Mouse (Mus musculus) embryo, embryonic 9.5 days (tissue): ENCODE measurements around the gene Ramp1.

Experiments used
- DNase-seq: peaks from one replicate; pipeline ENCODE4 v3.0.0-alpha.2; 2017; ENCODE audit errors: extremely low spot score

Gene Ramp1

DNA sequence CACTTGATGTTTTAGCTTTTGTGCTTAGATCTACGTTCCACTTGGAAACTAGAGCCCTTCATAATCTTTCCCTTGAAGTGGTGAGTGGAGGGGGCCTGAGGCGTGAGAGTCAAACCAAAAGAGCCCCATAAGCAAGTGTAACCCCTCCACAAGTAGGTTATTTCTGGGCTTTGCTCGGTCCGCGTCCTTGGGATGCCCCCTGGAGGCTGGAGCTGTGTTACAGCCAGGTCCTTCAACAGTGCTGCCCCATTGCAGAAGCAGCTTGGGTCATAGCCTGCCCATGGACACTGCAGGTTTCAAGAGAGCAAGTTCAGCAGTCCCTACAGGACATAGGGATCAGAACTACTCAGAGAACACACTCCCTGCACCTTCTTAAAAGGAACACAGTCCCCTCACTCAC lies 59.5 kb downstream of the Ramp1 start:
- DNase-seq: peak; percentile 52

GRCm38 (mm10) chr1:91239800-91240199 lies 60.2 kb downstream of the Ramp1 start:
- no peak for DNase-seq

DNA sequence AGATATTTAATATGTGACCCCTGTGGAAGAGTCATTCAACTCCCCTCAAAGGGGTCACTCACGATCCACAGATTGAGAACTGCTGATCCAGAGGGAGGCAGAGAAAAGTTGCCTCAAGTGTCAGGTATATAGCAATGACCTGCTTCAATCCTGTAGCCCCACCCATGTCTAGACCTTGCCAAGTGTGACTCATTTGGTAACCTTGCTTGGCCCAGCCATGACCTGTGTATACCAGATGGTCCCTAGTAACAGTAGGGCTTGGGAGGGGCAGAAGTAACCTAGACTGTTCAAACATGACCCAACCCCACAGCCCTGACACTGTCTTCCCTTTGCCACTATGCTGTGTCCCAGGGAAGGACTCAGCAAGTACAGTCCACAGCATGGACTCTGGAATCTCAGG lies 61.1 kb downstream of the Ramp1 start:
- no peak for DNase-seq

GRCm38 (mm10) chr1:91241249-91241648 lies 61.6 kb downstream of the Ramp1 start:
- DNase-seq: no peak

GRCm38 (mm10) chr1:91248242-91248641 lies 68.6 kb downstream of the Ramp1 start:
- no peak for DNase-seq

DNA sequence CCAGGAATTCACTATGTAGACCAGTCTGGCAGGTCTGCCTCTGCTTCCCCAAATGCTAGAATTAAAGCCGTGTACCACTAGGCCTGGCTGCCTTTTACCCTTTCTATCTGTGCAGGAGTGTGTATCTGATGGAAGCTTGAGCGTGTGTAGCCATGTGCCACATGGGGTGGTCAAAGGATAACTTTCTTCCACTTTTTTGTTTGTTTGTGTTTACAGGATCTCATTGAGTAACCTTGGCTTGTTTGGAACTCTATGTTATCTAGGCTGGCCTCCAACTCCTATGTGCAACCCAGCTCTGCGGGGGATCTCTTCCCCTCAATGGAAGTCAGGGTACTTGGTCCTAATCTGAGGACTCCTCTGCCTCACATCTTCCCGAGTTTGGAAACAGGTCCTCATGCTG lies 69.3 kb downstream of the Ramp1 start:
- no peak for DNase-seq

DNA sequence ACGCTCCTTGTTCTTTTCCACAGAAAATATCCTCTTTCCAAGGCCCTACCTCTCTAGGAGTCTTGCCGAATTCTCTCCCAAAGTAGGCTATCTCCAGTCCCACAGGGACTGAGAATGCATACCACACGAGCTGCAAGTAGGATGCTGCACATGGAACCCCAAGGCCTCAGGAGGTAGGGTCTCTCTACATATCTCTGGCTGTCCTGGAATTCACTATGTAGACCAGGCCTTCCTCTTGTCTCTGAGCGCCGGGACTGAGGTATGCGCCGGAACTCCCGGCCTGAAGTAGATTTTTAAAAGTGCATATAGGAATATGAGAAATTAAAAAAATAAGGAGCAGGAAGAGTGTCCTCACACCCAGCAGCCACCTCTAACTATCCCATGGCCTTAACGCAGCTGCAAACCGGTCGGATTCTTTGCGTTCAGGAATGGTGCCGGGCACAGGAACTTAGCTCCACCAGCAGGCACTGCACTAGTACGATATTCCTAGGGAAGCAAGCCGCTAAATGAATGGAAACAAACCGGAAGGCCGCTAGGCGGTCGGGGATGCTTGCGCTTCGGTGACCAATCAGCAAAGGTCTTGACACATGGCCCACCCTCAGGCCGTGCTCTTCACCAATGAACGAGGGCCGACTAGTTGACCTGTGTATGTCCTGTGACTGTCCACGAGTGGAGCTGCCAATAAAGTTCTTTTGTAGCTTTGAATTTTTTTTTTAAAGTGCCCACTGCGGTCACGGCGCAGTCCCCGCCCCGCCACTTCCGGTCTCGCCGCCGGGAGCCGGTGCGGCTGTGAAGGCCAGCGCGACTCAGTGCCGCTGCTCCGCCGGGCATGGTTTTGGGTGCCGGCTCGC lies 70.2 kb downstream of the Ramp1 start, which contains the start of gene Ube2f:
Ube2f (plus strand) TSS at position 741 of the 851 bp plus-strand sequence.
- peak; percentile 91 for DNase-seq

DNA sequence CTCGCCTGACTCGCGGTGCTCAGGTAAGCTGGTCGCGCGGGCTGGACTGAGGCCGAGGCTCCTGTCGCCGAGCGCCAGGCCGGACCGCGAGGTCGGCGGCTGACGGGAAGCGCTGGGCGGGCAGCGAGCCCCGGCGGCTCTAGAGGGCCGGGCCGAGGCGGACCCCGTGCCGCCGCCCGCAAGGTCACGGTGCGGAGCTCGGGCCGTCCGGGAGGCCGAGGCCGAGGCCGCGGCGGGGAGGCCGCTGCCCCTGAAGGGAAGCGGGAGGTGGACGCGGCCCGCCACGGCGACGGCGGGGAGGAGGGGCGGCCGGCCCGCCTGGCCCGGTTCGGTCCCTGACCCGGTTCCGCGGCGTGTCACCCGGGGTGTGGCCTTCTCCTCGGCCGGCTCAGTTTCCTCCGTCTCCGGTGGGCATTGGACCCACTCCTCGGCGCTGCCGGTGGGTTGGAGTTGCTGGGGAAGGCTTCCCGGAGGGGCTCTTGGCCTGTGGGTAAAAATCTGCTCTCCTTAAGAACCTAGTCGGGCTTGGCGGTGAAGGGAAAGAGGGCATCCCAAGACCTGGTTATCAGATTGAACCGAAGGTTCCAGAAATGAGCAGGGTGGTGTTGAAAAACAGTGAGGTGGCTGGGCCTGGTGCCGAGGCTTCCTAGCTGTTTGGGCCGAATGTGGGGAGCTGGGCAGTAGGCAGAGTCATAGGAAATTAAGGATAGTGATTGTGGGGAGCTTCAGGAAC lies 71.0 kb downstream of the Ramp1 start:
- peak; percentile 9 for DNase-seq

DNA sequence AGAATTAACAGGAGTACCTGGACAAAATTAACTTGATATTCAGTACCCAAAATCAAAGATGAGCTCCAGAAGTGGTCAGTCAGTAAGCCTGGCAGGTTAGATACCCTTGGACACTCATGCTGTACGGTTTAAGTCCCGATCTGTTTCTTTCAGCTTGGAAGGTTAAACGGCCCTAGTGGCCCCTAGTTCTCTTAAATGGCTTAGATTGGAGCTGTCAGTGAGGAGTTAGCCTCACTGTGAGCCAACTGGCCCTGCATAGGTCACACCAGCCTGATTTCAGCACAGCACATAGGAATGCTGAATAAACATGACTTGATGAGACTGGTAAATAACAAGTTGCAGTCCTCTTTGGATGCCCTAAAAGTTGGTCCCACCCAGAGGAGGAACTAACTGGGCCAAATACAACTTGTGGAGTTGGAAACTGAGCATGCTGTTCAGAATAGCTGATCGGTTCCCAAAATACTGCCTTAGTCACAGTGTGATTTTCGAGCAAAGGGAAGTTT lies 71.6 kb downstream of the Ramp1 start:
- no peak for DNase-seq

GRCm38 (mm10) chr1:91251927-91252326 lies 72.3 kb downstream of the Ramp1 start:
- peak; percentile 16 for DNase-seq

- DNase-seq: no peak
These were observed 78.3 kb downstream of the Ramp1 start for GRCm38 (mm10) chr1:91257918-91258317.

- DNase-seq: no peak
These were observed 80.2 kb downstream of the Ramp1 start for GRCm38 (mm10) chr1:91259794-91260193.

DNA sequence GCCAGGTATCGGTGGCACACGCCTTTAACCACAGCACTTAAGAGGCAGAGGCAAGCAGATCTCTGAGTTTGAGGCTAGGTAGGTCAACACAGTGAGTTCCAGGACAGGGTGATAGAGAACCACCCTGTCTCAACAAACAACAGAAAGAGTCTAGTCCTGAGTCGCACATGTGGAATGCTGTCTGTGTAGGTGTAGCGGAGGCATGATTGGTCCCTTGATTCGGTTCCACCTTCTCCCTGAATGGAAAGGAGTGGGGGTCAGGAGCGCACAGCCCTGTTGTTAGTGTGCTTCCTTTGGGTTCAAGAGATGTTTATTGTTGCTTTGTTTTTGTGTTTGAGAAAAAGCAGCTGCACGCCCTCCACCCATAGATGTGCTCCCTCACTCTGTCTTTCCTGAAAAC lies 82.9 kb downstream of the Ramp1 start:
- no peak for DNase-seq

DNA sequence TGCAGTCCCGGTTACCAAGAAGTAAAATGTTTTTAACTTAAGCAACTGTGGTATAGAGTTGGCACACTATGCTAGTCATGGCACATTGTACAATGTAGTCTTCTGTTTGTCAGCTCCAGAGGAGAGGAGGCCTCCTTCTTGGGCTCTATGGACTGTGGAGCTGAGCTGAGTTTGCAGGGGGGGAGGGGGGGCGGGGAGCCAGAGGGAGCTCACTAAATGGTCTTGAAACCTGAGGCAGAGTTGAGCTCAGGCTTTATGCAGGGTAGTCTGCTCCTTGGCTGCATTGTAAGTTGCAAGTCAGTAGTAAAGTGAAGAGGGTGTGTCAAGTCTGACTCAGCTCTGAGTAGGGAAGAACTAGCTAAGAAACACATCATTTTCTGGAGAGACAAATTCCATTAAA lies 92.6 kb downstream of the Ramp1 start:
- no peak for DNase-seq
